ENCODE assay signal across 9 mouse cellular contexts in the genomic region with DNA sequence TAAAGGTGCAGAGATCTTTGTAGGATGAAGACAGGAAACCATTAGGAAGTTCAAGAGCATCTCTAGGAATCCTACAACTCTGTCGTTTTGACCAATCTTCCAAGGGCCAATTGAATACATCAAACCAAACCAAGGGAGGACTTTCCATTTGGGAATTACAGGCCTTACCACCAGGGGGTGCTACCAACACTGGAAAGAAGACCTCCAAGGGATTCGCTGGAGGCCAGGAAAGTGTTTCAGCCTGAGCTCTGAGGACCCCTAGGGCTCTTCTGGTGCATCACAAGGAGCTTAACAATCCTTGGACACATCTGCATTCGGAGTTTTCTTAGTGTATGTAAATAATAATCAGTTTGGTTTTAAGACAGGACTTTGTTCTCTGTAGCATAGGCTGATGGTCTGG. TPM values are rescaled to one million over a fixed set of nuclear protein-coding genes. Genes with fewer than 3 reads are reported as not detected.
DNase-seq lines count a peak whose midpoint lies in the region; ATAC-seq and TF ChIP-seq lines count a peak whose summit lies in the region.
"Had no signal": no experiment of that assay in that cellular context is flagged by ENCODE, and none has a peak within 500 bp of the region (broad histone marks: within the 10 kb centered on the region; RNA-seq: fewer than 3 reads in every experiment).

No protein-coding gene starts in this region.

- H3K4me3 ChIP-seq in liver, adult 2 months (ENCODE audit: insufficient read depth, low read depth, low read length), result no peak overlapping the region
- H3K4me3 ChIP-seq: limb, embryonic 13.5 days had no signal

- no peak overlapping the region for H3K9ac ChIP-seq in liver, adult 2 months (ENCODE audit: low read depth, low read length)
- H3K9ac ChIP-seq: limb, embryonic 13.5 days had no signal

- no peak for ATAC-seq in monocyte, adult 5-6 weeks (replicated peaks; ENCODE audit: insufficient number of reproducible peaks, low FRiP score, low TSS enrichment, poor library complexity, severe bottlenecking)

- H3K36me3 ChIP-seq in liver, adult 2 months (ENCODE audit: control insufficient read depth, insufficient read depth, low read length), result no peaks in the 10 kb centered on the region
- H3K36me3 ChIP-seq: limb, embryonic 13.5 days had no signal

- WGBS in liver, adult 2 months, result 12% methylated on average over 3 of the region's 3 CpGs

- peaks cover 5% of the 10 kb centered on the region for H3K4me1 ChIP-seq in liver, adult 2 months (ENCODE audit: control insufficient read depth, insufficient read depth, low read length)

- no peak for TF ChIP-seq POLR2A in liver, adult 2 months (IDR thresholded peaks at IDR 0.05; ENCODE audit: extremely low read depth, insufficient read depth, low read length)

- H3K27me3 ChIP-seq in liver, adult 2 months (ENCODE audit: control insufficient read depth, insufficient read depth, low read length), result no peaks in the 10 kb centered on the region
- H3K27me3 ChIP-seq: limb, embryonic 13.5 days had no signal

- no peak overlapping the region for H3K27ac ChIP-seq in liver, adult 2 months (replicated peaks; ENCODE audit: insufficient read depth, low read depth, low read length)
- H3K27ac ChIP-seq: limb, embryonic 13.5 days had no signal

- peak; percentile 80 for TF ChIP-seq CTCF in liver, adult 2 months (IDR thresholded peaks at IDR 0.05; ENCODE audit: low read depth, low read length)

- peak; percentile 42 to 64 for DNase-seq in monocyte, adult 2 months (ENCODE audit: low read depth in 1 of 2, low spot score in 2 of 2)
- DNase-seq in brain, adult 2 months (ENCODE audit: low read depth, low spot score), result peak; percentile 97
- peak; percentile 81 for DNase-seq in fibroblast of lung, adult 2 months (ENCODE audit: low read depth)
- peak; percentile 85 to 92 for DNase-seq in kidney, adult 8-10 months
- DNase-seq in liver, adult 2 months (ENCODE audit: extremely low read depth, low read depth, low spot score), result peak; percentile 65
- DNase-seq in right cerebral cortex, adult 18-20 months, result peak; percentile 90
- peak; percentile 92 for DNase-seq in urinary bladder, postnatal 14 days (ENCODE audit: low spot score)

- H3K79me2 ChIP-seq in liver, adult 2 months (ENCODE audit: control insufficient read depth, insufficient read depth, low read length), result no peaks in the 10 kb centered on the region; the same call in 1 of the 2 replicates

RNA-seq across cellular contexts. Expression of a gene that starts 3.4 kb away (rescaled TPM):
- total RNA-seq in monocyte, adult 5-6 weeks (2017), result 321 to 443 TPM (median 357 TPM) in 3 replicates
- total RNA-seq in liver, adult 2 months (2014; rRNA removed), result 55.6 and 65.2 TPM in 2 replicates
- polyA plus RNA-seq in liver, adult 2 months (2012; rRNA removed), result 115 and 141 TPM in 2 replicates

RNA-seq across cellular contexts. Expression of a gene that starts 23.4 kb away (rescaled TPM):
- total RNA-seq in monocyte, adult 5-6 weeks (2017), result 0.29 to 7.2 TPM (median 0.53 TPM) in 3 replicates
- total RNA-seq in liver, adult 2 months (2014; rRNA removed), result 1.3 and 1.5 TPM in 2 replicates
- polyA plus RNA-seq in liver, adult 2 months (2012; rRNA removed), result 2.8 and 4.5 TPM in 2 replicates
